Mouse (Mus musculus): Measurements from ENCODE around the gene Thra. TPM values are rescaled to one million over a fixed set of nuclear protein-coding genes. Genes with fewer than 3 reads are reported as not detected.

The Thra gene
- total and polyA plus RNA-seq, 3 experiments, result 1.1 to 3.9 (median 3.8) TPM

- H3K4me3 ChIP-seq (replicated peaks in 1 of 3; ENCODE audit: low read depth in 2 of 3, low read length in 2 of 3, poor library complexity in 1 of 3), result no peak overlapping the region
- DNase-seq (ENCODE audit: extremely low read depth), result no peak
- dilution Hi-C loops (cut with MboI; ENCODE audit: extremely low pct_ligation_motif_present, extremely low pct_unique_long_range_greater_than_20kb, low sequenced_read_pairs), result no loop called here
These were observed 6.4 kb upstream of the Thra start for GRCm38 (mm10) chr11:98734020-98734419.

GRCm38 (mm10) chr11:98735111-98735510, 5.3 kb upstream of the Thra start:
- H3K4me1 ChIP-seq (ENCODE audit: control insufficient read depth in 1 of 2, insufficient read depth in 2 of 2), result no peaks in the 10 kb centered on the region
- H3K27ac ChIP-seq (ENCODE audit: insufficient read depth, low read depth), result no peak overlapping the region
- TF ChIP-seq MAFK (IDR thresholded peaks at IDR 0.05; ENCODE audit: insufficient replicate concordance, low read length), result no peak
- TF ChIP-seq E2F4 (IDR thresholded peaks at IDR 0.05; ENCODE audit: insufficient replicate concordance, low read depth, low read length), result no peak
- no peak for TF ChIP-seq SIN3A (IDR thresholded peaks at IDR 0.05; ENCODE audit: low read length)
- TF ChIP-seq SMC3 (IDR thresholded peaks at IDR 0.05; ENCODE audit: low read depth, low read length), result no peak
- TF ChIP-seq TCF12 (IDR thresholded peaks at IDR 0.05; ENCODE audit: low read depth, low read length), result no peak
- TF ChIP-seq RCOR1 (conservative IDR thresholded peaks at IDR 0.05; ENCODE audit: low read depth, low read length), result no peak
- TF ChIP-seq MXI1 (IDR thresholded peaks at IDR 0.05; ENCODE audit: low read depth, low read length), result no peak
- no peak for TF ChIP-seq CTCF (conservative IDR thresholded peaks at IDR 0.05 in 1 of 2, IDR thresholded peaks at IDR 0.05 in 1 of 2; ENCODE audit: low read depth in 2 of 2, low read length in 2 of 2)
- no peak for TF ChIP-seq ZMIZ1 (IDR thresholded peaks at IDR 0.05; ENCODE audit: low read depth, low read length)
- no peak for TF ChIP-seq ZKSCAN1 (IDR thresholded peaks at IDR 0.05; ENCODE audit: borderline replicate concordance, low read depth, low read length)
- TF ChIP-seq KAT2A (IDR thresholded peaks at IDR 0.05; ENCODE audit: insufficient replicate concordance, low read length), result no peak
- TF ChIP-seq IRF4 (IDR thresholded peaks at IDR 0.05; ENCODE audit: low read depth, low read length), result no peak
- TF ChIP-seq JUN (IDR thresholded peaks at IDR 0.05; ENCODE audit: insufficient read depth, low read depth, low read length), result no peak
- TF ChIP-seq TBP (conservative IDR thresholded peaks at IDR 0.05; ENCODE audit: low read depth, low read length), result no peak
- TF ChIP-seq HCFC1 (IDR thresholded peaks at IDR 0.05; ENCODE audit: low read depth, low read length), result no peak
- no peak for TF ChIP-seq MAX (IDR thresholded peaks at IDR 0.05; ENCODE audit: low read length)
- no peak for TF ChIP-seq ZNF384 (IDR thresholded peaks at IDR 0.05; ENCODE audit: low read depth, low read length)
- TF ChIP-seq USF2 (conservative IDR thresholded peaks at IDR 0.05; ENCODE audit: low read depth, low read length), result no peak
- TF ChIP-seq UBTF (IDR thresholded peaks at IDR 0.05; ENCODE audit: low read depth, low read length), result no peak
- in situ Hi-C loops (cut with MboI; ENCODE audit: low pct_ligation_motif_present, low pct_unique_long_range_greater_than_20kb, low sequenced_read_pairs), result no loop called here
- no peak for DNase-seq (ENCODE audit: extremely low read depth)
- peaks cover 11% of the 10 kb centered on the region for H3K9me3 ChIP-seq (replicated peaks; ENCODE audit: low read length)
- H3K27me3 ChIP-seq (replicated peaks), result peaks cover 47% of the 10 kb centered on the region
- H3K4me3 ChIP-seq (replicated peaks in 1 of 3; ENCODE audit: low read depth in 2 of 3, low read length in 2 of 3, poor library complexity in 1 of 3), result no peak overlapping the region
- no peak overlapping the region for H3K4me2 ChIP-seq (ENCODE audit: insufficient read depth, low read depth, poor library complexity, severe bottlenecking)
- H3K79me2 ChIP-seq (replicated peaks; ENCODE audit: control insufficient read depth, extremely low read depth, insufficient read depth, poor library complexity, severe bottlenecking), result no peaks in the 10 kb centered on the region
- H3K36me3 ChIP-seq (replicated peaks in 1 of 2; ENCODE audit: control insufficient read depth in 1 of 2, insufficient read depth in 1 of 2, low read length in 1 of 2), result no peaks in the 10 kb centered on the region
- H3K9ac ChIP-seq (ENCODE audit: insufficient read depth, low read depth), result no peak overlapping the region
- dilution Hi-C loops (cut with MboI; ENCODE audit: extremely low pct_ligation_motif_present, extremely low pct_unique_long_range_greater_than_20kb, low sequenced_read_pairs), result no loop called here

More at GRCm38 (mm10) chr11:98734020-98734419, 6.4 kb upstream of the Thra start:
- Histone ChIP-seq H3K36me3 (replicated peaks in 1 of 2; ENCODE audit: control insufficient read depth in 1 of 2, insufficient read depth in 1 of 2, low read length in 1 of 2) (no peaks in the 10 kb centered on the region), H3K27me3 (replicated peaks) (peaks cover 37% of the 10 kb centered on the region), H3K4me1 (ENCODE audit: control insufficient read depth in 1 of 2, insufficient read depth in 2 of 2) (peaks cover 0 to 5% of the 10 kb centered on the region in 2 experiments; a peak in 2 of 4 replicates), H3K9ac (ENCODE audit: insufficient read depth, low read depth) (no peak overlapping the region), H3K27ac (ENCODE audit: insufficient read depth, low read depth) (no peak overlapping the region), H3K79me2 (replicated peaks; ENCODE audit: control insufficient read depth, extremely low read depth, insufficient read depth, poor library complexity, severe bottlenecking) (no peaks in the 10 kb centered on the region), H3K4me2 (ENCODE audit: insufficient read depth, low read depth, poor library complexity, severe bottlenecking) (no peak overlapping the region), H3K9me3 (replicated peaks; ENCODE audit: low read length) (peaks cover 11% of the 10 kb centered on the region)
- in situ Hi-C loops (cut with MboI; ENCODE audit: low pct_ligation_motif_present, low pct_unique_long_range_greater_than_20kb, low sequenced_read_pairs), result no loop called here
- TF ChIP-seq SMC3 (IDR thresholded peaks at IDR 0.05; ENCODE audit: low read depth, low read length) (peak; percentile 44), RAD21 (IDR thresholded peaks at IDR 0.05; ENCODE audit: low read depth, low read length) (peak; percentile 48), ZC3H11A (IDR thresholded peaks at IDR 0.05; ENCODE audit: low read depth, low read length) (no peak), CTCF (conservative IDR thresholded peaks at IDR 0.05 in 1 of 2, IDR thresholded peaks at IDR 0.05 in 1 of 2; ENCODE audit: low read depth in 2 of 2, low read length in 2 of 2) (peak; percentile 15 to 54; a peak in 2 of 4 replicates)
